Mouse (Mus musculus) kidney, adult 2 months (tissue): ENCODE measurements around the gene Lix1l.

Source experiments
- CTCF ChIP-seq: fragments of 200-500 bp; conservative IDR thresholded peaks from 2 replicates; pipeline ENCODE4 v1.5.1; 2011; ENCODE audit warnings: low read depth, mild to moderate bottlenecking, control low read depth, low read length, moderate library complexity, mixed read lengths; ENCODE audit not compliant: insufficient read depth, insufficient read length
- POLR2A ChIP-seq: fragments of 200-500 bp; IDR thresholded peaks from one replicate; pipeline ENCODE4 v1.6.1; 2011; ENCODE audit warnings: low read depth, low read length, control low read depth

DNA sequence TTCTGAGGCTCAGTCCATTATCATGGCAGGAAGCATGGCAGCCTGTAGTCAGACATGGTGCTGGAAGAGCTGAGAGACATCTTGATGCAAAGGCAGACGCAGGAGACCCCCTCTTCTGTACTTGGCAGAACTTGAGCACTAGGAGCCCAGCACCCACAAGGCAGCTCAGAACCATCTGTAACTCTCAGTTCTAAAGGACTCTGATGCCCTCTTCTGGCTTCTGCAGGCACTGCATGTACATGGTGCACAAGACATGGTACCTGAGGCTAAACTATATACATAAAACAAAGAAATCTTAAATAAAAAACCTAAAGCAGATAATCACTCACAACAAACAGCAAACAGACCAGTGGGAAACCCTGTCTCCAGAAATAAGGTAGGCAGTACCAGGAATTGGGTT is 38.3 kb downstream of the Lix1l start:
- peak; percentile 76 for TF ChIP-seq CTCF
- TF ChIP-seq POLR2A: no peak
